Mouse (Mus musculus): ENCODE measurements around the gene Tfip11.

- TF ChIP-seq CTCF (IDR thresholded peaks at IDR 0.05; ENCODE audit: borderline replicate concordance, control insufficient read depth, extremely low read depth, insufficient read depth, low read length, poor library complexity) (no peak), POLR2A (IDR thresholded peaks at IDR 0.05; ENCODE audit: control insufficient read depth, extremely low read depth, insufficient read depth, low read length, poor library complexity) (peak; percentile 23; the same call in 1 of the 2 replicates)
Measured at GRCm38 (mm10) chr5:112276907-112277348, 49.2 kb upstream of the Tfip11 start.

Measured in thymus, adult 2 months (tissue).